Mouse (Mus musculus): ENCODE measurements around the gene Tlx2.

Tlx2 gene

DNA sequence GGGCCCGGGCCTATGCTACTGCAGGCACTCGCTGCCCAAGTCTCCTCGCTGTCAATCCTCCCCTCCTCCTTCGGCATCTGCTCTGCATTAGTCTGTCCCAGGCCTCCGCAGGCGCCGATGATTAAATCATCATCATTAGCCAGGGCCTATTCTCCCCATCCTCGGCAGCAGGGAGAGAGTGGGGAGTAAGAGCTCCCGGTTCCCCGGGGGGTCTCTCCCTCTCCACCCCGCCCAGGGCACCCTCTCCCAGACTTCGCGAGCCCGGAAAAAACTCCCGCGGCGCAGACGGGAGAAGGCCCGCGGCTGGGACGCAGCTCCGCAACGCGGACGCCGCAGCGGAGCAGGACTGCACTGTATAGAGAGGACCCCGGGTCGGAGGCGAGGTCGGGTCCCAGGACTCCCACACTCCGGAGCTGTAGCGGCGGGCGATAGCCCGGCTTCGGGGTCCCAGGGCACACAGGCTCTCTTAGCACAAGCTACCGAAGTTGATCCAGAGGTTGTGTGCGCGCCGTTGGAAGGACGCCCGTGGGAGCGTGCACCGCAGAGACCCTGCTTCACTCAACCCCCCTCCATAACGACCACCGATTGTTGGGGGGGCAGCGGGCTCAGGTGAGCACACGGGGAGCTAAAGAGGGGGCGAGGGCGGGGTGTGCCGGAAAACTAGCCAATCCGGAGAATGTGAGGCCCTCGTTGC is 7.7 kb upstream of the Tlx2 start, which contains the start of gene Pcgf1:
TSS of gene Pcgf1 (plus strand) at position 240 of the 694 bp plus-strand sequence.
- ChIA-PET POLR2A (interaction anchor here in 3 of 4 experiments (0.6 to 2.7 kb wide), 54 partner anchors 9 to 373 kb away, joined by 3 to 18 read pairs (median 4); partner anchors contain the start of genes Dqx1 (in 3 of the 3), Wbp1 (in 3 of the 3), Aup1 (in 2 of the 3) and Ccdc142 (in 2 of the 3)), CTCF (interaction anchor here in 3 of 4 experiments (0.5 to 2.2 kb wide), 19 partner anchors 10 to 717 kb away, joined by 3 to 9 read pairs (median 4); partner anchors contain the start of genes Aup1 (in 1 of the 3), Ccdc142 (in 1 of the 3), Dqx1 (in 1 of the 3) and Gm42688 (in 1 of the 3))

- POLR2A ChIA-PET = interaction anchor here (0.6 to 3.4 kb wide), 11 partner anchors 10 to 328 kb away, joined by 3 to 17 read pairs (median 3); partner anchors contain the start of genes Dqx1 (in 3 of the 4), Aup1 (in 1 of the 4), Htra2 (in 1 of the 4) and Lbx2 (in 1 of the 4)
- CTCF ChIA-PET = interaction anchor here (0.6 to 2.0 kb wide), 13 partner anchors 9 to 1269 kb away, joined by 3 to 13 read pairs (median 5); partner anchors contain the start of genes Ccdc142 (in 1 of the 4), Dqx1 (in 1 of the 4), Gm42688 (in 1 of the 4) and Loxl3 (in 1 of the 4)
These were observed 4.9 kb upstream of the Tlx2 start for GRCm38 (mm10) chr6:83074979-83075378.

DNA sequence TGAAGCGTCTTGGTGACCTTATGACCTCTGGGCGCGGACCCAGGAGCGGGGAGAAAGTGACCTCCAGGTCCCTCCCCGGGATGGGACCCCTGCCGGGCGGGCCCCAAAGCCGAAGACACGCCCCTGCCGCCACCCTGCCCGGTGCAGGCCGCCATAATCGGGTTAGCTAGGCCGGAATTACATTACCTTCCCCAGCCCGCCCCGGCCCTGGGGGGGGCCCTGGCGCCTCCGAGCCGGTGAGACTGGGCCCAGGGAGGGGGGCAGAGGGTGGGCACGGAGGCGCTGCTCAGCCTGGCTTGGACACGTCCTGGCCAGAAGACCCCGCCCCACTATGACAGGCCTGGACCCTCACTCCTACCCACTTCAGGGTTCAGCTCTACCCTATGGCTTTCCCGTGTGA is 1.1 kb upstream of the Tlx2 start:
- POLR2A ChIA-PET = interaction anchor here in 2 of 4 experiments (0.9 to 2.5 kb wide), 7 partner anchors 11 to 70 kb away, joined by 3 to 14 read pairs (median 4); partner anchors contain the start of genes Dqx1 (in 2 of the 2), Aup1 (in 1 of the 2) and Wbp1 (in 1 of the 2)
- CTCF ChIA-PET = interaction anchor here in 3 of 4 experiments (0.5 to 1.0 kb wide), 3 partner anchors 16 to 91 kb away, joined by 3 to 13 read pairs (median 4); no protein-coding TSS in a partner anchor

DNA sequence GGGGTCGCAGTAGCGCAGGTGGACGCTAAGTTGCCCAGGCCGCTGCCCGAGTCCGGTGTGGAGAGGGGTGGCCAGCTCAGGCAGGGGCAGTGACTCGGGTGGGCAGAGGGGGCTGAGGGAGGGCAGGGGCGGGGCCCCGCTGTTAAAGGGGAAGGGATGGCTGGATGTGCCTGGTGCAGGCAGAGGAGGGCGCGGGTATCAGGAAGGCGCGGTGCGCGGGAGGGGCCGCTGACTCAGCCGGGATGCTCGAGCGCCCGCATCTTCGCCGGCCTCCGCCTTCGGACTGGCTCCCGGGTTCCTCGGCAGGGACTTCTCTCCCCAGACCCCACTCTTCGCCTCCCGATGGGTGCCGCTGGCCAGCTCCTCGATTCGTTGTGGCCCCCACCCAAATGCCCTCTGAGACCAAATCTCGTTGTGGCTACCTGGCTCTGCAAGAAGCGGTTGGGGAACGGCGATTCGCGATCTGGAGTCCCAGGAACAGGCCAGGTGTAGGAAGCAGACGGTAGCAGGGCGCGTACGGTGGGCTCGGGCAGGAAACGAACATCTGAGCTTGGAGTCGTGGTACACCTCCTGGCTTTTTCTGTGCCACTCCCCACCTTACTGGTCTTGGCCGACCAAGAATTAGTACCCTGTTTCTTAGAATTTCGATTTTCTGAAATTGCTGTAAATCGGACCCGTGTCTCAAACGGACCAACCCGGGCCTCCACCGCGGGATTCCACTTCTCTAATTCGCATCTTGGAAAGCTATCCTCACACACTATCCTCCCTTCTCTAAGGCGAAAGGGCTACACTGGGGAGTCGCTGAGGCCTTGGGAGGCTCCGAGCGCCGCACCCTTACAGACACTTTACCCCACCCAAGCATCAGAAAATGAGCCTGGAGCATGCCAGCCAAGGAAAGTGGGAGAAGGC is 472 bp upstream of the Tlx2 start:
- CTCF ChIA-PET = interaction anchor here in 3 of 4 experiments (0.5 to 1.6 kb wide), 4 partner anchors 17 to 92 kb away, joined by 3 to 13 read pairs (median 4); no protein-coding TSS in a partner anchor
- POLR2A ChIA-PET = interaction anchor here in 3 of 4 experiments (0.6 to 2.5 kb wide), 9 partner anchors 10 to 224 kb away, joined by 3 to 14 read pairs (median 3); partner anchors contain the start of genes Dqx1 (in 2 of the 3), Aup1 (in 1 of the 3) and Wbp1 (in 1 of the 3)

DNA sequence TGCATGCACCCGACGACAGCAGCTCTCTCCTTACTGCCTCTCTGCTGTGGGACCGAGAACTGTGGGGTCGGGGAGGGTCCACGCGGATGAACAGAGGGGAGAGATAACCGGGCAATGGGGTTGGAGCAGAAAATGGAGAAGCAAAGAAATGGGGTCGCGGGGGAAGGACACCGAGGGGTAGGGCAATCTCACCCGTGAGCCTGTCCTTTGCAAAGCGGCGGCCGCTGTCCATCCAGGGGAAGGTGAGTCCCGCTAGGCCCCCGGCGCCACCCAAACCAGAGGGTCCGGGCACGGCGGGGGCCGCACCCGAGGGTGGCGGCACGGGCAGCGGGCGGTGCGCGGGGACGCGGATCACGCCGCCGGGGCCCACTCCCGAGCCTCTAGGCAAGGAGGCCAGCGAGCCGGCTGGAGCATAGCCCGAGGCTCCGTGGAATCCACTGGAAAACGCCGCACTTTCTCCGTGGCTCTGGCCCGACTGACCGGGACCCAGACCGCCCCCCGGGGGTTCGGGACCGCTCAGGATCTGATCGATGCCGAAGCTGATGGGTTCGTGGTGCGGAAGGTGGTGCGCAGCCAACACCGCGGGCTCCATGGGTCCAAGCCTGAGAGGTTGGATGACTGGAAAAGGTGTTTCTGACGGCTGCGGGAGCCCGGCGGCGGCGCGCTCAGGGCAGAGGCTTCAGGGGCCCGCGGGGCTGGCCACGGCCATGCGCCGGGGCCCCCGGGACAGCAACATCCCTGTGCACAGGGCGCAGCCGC is 426 bp downstream of the Tlx2 start:
- CTCF ChIA-PET = interaction anchor here in 1 of 4 experiments (1.6 kb wide), 1 partner anchor 73 kb away, joined by 3 read pairs; no protein-coding TSS in a partner anchor

GRCm38 (mm10) chr6:83068706-83069487 is 1.2 kb downstream of the Tlx2 start:
- ChIA-PET POLR2A (interaction anchor here in 3 of 4 experiments (0.9 to 2.5 kb wide), 11 partner anchors 9 to 249 kb away, joined by 3 to 14 read pairs (median 4); partner anchors contain the start of genes Pcgf1 (in 3 of the 3), Dqx1 (in 2 of the 3), Lbx2 (in 1 of the 3) and Wbp1 (in 1 of the 3)), CTCF (interaction anchor here in 1 of 4 experiments (1.6 kb wide), 1 partner anchor 72 kb away, joined by 3 read pairs; no protein-coding TSS in a partner anchor)

More for the DNA sequence above, 426 bp downstream of the Tlx2 start:
- POLR2A ChIA-PET = interaction anchor here in 3 of 4 experiments (0.6 to 2.5 kb wide), 13 partner anchors 8 to 248 kb away, joined by 3 to 14 read pairs (median 4); partner anchors contain the start of genes Pcgf1 (in 3 of the 3), Dqx1 (in 2 of the 3), Lbx2 (in 1 of the 3) and Wbp1 (in 1 of the 3)

- POLR2A ChIA-PET = interaction anchor here in 3 of 4 experiments (0.7 to 1.7 kb wide), 7 partner anchors 9 to 22 kb away, joined by 3 to 6 read pairs (median 4); partner anchors contain the start of genes Pcgf1 (in 2 of the 3), Aup1 (in 1 of the 3) and Dqx1 (in 1 of the 3)
- CTCF ChIA-PET = interaction anchor here in 1 of 4 experiments (0.7 kb wide), 1 partner anchor 69 kb away, joined by 3 read pairs; no protein-coding TSS in a partner anchor
These were observed 1.9 kb downstream of the Tlx2 start for GRCm38 (mm10) chr6:83068221-83068620.

DNA sequence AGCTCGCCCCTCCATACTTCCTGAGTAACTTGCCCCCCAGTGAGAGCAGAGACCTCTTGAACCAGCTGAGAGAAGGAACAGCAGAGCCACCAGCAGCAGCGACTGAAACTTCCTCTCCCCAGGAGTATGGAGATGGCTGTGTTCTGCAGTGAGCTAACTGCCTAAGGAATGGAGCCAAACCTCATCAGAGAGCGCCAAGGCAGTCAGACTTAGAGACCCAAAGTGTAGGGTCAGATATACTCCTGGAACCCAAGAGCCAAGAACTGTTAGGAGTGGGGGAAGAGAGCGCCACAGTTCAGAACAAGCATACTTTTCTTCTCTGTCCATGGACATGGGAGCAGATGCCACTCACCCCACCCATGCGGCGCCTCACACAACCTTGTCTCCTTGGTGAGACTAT is 3.7 kb downstream of the Tlx2 start:
- ChIA-PET CTCF (interaction anchor here in 3 of 4 experiments (0.5 to 1.8 kb wide), 5 partner anchors 12 to 93 kb away, joined by 3 to 8 read pairs (median 4); partner anchors contain the start of genes Ccdc142 (in 1 of the 3), Gm42688 (in 1 of the 3) and Pcgf1 (in 1 of the 3)), POLR2A (interaction anchor here in 3 of 4 experiments (0.6 to 4.4 kb wide), 11 partner anchors 8 to 51 kb away, joined by 3 to 18 read pairs (median 5); partner anchors contain the start of genes Aup1 (in 3 of the 3), Htra2 (in 3 of the 3), Dok1 (in 1 of the 3) and Dqx1 (in 1 of the 3))

GRCm38 (mm10) chr6:83065995-83066394 is 4.1 kb downstream of the Tlx2 start:
- ChIA-PET CTCF (interaction anchor here in 3 of 4 experiments (0.6 to 2.4 kb wide), 5 partner anchors 9 to 35 kb away, joined by 3 to 9 read pairs (median 4); partner anchors contain the start of genes Aup1 (in 1 of the 3), Ccdc142 (in 1 of the 3), Gm42688 (in 1 of the 3) and Htra2 (in 1 of the 3)), POLR2A (interaction anchor here in 3 of 4 experiments (0.8 to 4.4 kb wide), 10 partner anchors 8 to 69 kb away, joined by 3 to 18 read pairs (median 6); partner anchors contain the start of genes Aup1 (in 3 of the 3), Htra2 (in 3 of the 3), Dok1 (in 1 of the 3) and Dqx1 (in 1 of the 3))

GRCm38 (mm10) chr6:83058725-83059124 is 11.4 kb downstream of the Tlx2 start:
- CTCF ChIA-PET = interaction anchor here in 1 of 4 experiments (1.3 kb wide), 1 partner anchor 43 kb away, joined by 10 read pairs; the partner anchor contains the start of genes Ccdc142 and Gm42688
- POLR2A ChIA-PET = interaction anchor here in 3 of 4 experiments (1.0 to 2.8 kb wide), 25 partner anchors 8 to 284 kb away, joined by 3 to 16 read pairs (median 4); partner anchors contain the start of genes Pcgf1 (in 3 of the 3), Loxl3 (in 2 of the 3), Wbp1 (in 2 of the 3) and 1700003E16Rik (in 1 of the 3)

DNA sequence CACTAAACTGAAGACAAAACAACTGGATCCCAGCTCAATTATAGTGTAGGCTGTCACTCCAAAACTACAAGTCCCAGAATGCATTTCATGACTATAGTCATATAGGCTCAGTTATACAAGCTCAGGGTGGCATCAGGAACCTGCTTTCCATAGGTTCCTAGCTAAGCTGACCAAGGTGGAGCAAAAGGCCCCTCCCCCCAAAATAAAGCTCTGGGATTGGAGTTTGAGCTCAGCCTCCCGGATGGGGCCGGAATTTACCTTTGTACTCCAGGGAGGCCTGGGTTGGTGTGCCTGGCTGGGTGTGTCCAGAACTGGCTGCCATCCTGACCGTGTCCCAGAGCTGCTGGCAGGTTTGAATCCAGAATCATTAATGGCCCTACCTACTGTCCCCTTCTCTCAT is 12.3 kb downstream of the Tlx2 start, which contains the start of gene Dqx1:
TSS of gene Dqx1 (plus strand) at position 55 of the 400 bp plus-strand sequence.
- CTCF ChIA-PET = interaction anchor here in 2 of 4 experiments (0.9 to 1.3 kb wide), 4 partner anchors 17 to 44 kb away, joined by 3 to 10 read pairs (median 6); partner anchors contain the start of genes Ccdc142 (in 1 of the 2), Gm42688 (in 1 of the 2) and Pcgf1 (in 1 of the 2)
- POLR2A ChIA-PET = interaction anchor here (0.6 to 2.8 kb wide), 40 partner anchors 8 to 737 kb away, joined by 3 to 16 read pairs (median 4); partner anchors contain the start of genes Pcgf1 (in 3 of the 4), Ccdc142 (in 2 of the 4), Gm42688 (in 2 of the 4) and Loxl3 (in 2 of the 4)

DNA sequence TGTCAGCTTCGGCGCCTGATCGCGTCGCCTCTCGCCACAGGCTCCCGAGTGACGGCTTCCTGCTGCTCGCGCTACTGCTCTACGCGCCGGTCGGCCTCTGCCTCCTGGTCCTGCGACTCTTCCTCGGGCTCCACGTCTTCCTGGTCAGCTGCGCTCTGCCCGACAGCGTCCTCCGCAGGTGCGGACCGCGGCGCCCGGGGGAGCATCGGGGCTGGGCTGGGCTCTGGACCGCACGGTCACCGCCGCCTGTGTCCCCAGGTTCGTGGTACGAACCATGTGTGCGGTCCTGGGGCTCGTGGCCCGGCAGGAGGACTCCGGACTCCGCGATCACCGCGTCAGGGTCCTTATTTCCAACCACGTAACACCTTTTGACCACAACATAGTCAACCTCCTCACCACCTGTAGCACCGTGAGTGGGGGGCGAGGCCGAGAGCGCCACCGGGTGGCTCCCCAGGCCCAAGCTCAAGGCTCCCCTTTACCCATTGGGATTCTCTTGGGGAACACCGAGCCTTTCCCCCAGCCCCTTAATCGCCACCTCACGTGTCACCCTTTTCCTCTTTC is 15.1 kb downstream of the Tlx2 start, which contains the start of gene Htra2:
TSS of gene Htra2 (minus strand) at position 403 of the 561 bp plus-strand sequence.
- ChIA-PET POLR2A (interaction anchor here (0.6 to 3.0 kb wide), 44 partner anchors 9 to 452 kb away, joined by 3 to 16 read pairs (median 4); partner anchors contain the start of genes Ccdc142 (in 3 of the 4), Gm42688 (in 3 of the 4), Mob1a (in 2 of the 4) and Mthfd2 (in 2 of the 4)), CTCF (interaction anchor here in 3 of 4 experiments (0.5 to 2.4 kb wide), 15 partner anchors 10 to 572 kb away, joined by 3 to 11 read pairs (median 4); partner anchors contain the start of genes Ccdc142 (in 1 of the 3), Dctn1 (in 1 of the 3), Gm42688 (in 1 of the 3) and Pcgf1 (in 1 of the 3))

DNA sequence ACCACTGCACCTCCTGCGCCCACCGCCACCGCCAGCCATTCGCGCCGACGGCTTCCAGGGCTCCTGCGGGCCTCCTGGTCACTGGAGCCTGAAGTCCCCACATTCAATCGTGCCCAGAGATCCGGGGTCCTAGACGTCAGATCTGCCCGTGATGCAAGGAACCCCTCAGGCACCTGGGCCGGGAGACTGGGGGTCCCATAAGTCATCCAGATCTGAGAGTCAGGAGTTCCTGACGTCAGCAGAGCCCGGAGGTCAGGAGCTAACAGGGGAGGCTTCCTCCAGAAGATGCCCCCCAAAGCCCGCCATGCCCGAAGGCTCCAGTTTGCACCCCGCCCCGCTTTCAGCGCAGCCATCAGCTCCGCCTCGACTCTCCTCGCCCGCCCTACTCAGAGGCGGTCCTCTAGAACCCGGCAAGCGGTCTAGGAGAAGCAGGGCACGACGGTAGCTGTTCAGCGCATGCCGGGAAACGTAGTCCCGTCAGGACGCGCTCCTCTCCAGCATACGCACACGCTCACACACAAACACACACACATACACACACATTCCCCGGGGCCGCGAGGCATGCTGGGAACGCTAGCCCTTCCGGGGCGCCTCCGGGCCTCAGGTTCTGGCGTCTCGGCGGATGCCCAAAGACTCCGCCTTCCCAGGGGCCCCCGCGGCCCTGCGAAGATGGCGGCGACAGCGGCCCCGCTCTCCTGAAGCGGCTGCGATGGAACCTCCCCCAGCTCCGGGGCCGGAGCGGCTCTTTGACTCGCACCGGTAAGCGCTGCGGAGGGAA is 15.8 kb downstream of the Tlx2 start, which contains the start of gene Aup1:
TSS of gene Aup1 (plus strand) at position 448 of the 778 bp plus-strand sequence.
- POLR2A ChIA-PET = interaction anchor here (0.6 to 3.0 kb wide), 53 partner anchors 10 to 546 kb away, joined by 3 to 16 read pairs (median 4); partner anchors contain the start of genes Ccdc142 (in 3 of the 4), Gm42688 (in 3 of the 4), Dok1 (in 2 of the 4) and Loxl3 (in 2 of the 4)
- CTCF ChIA-PET = interaction anchor here in 3 of 4 experiments (0.5 to 2.4 kb wide), 17 partner anchors 11 to 948 kb away, joined by 3 to 11 read pairs (median 4); partner anchors contain the start of genes Ccdc142 (in 1 of the 3), Dctn1 (in 1 of the 3), Gm42688 (in 1 of the 3) and Pcgf1 (in 1 of the 3)
